Mouse (Mus musculus) small intestine, adult 2 months (tissue): ENCODE measurements around the gene Asf1b.

Experiments
- CTCF ChIP-seq: fragments of 200-500 bp; IDR thresholded peaks from 2 replicates; pipeline ENCODE4 v1.5.1; 2012; ENCODE audit warnings: low read depth, mild to moderate bottlenecking, control low read depth, inconsistent platforms, low read length, moderate library complexity, mixed read lengths; ENCODE audit not compliant: insufficient replicate concordance, insufficient read length; ENCODE audit errors: extremely low read depth
- POLR2A ChIP-seq: fragments of 200-500 bp; IDR thresholded peaks from 2 replicates; pipeline ENCODE4 v1.6.1; 2012; ENCODE audit warnings: low read depth, mild to moderate bottlenecking, control low read depth, inconsistent platforms, low read length, moderate library complexity

DNA sequence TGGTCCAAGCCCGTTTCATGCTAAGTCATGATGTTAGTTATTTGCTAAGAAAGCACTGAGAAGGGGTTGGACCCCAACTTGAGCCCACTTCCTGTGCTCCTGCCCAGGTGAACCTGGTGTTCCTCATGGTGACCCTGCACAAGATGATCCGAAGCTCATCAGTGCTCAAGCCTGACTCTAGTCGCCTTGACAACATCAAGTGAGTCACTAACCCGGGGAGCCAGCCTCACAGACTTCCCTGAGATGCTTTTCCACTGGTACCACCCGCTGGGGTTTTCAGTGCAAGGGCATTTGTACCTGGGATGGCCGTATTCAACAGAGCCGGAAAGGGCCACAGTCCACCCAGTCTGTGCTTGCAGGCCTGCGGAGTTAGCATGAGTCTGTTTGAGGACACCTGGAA is 19.9 kb upstream of the Asf1b start:
- no peak for TF ChIP-seq POLR2A
- no peak for TF ChIP-seq CTCF
